Mouse (Mus musculus) CH12.LX (cell line): ENCODE measurements around the gene Tbc1d14.
A peak's percentile ranks its signal among the peaks of the same experiment; 100 is the strongest.

Experiments used
- CTCF ChIP-seq, 2 experiments: IDR thresholded peaks in 1 of 2; conservative IDR thresholded peaks in 1 of 2; 2 replicates each; pipeline ENCODE4 v1.5.1; 2011 to 2012; ENCODE audit warnings: low read depth in 2 of 2, low read length in 2 of 2, improper control_type of control experiment in 1 of 2, inconsistent platforms in 1 of 2, mild to moderate bottlenecking in 1 of 2, moderate library complexity in 1 of 2
- MXI1 ChIP-seq: IDR thresholded peaks from 2 replicates; pipeline ENCODE4 v1.6.1; 2011; ENCODE audit warnings: mild to moderate bottlenecking, low read depth, low read length, improper control_type of control experiment
- RAD21 ChIP-seq: IDR thresholded peaks from 2 replicates; pipeline ENCODE4 v1.6.1; 2011; ENCODE audit warnings: low read depth, mild to moderate bottlenecking, low read length, improper control_type of control experiment, moderate library complexity
- RCOR1 ChIP-seq: conservative IDR thresholded peaks from 2 replicates; pipeline ENCODE4 v1.6.1; 2012; ENCODE audit warnings: low read depth, mild to moderate bottlenecking, inconsistent platforms, low read length, improper control_type of control experiment
- SMC3 ChIP-seq: IDR thresholded peaks from 2 replicates; pipeline ENCODE4 v1.6.1; 2011; ENCODE audit warnings: low read depth, low read length, improper control_type of control experiment
- ZMIZ1 ChIP-seq: IDR thresholded peaks from 2 replicates; pipeline ENCODE4 v1.6.1; 2012; ENCODE audit warnings: low read depth, mild to moderate bottlenecking, inconsistent platforms, low read length, improper control_type of control experiment

DNA sequence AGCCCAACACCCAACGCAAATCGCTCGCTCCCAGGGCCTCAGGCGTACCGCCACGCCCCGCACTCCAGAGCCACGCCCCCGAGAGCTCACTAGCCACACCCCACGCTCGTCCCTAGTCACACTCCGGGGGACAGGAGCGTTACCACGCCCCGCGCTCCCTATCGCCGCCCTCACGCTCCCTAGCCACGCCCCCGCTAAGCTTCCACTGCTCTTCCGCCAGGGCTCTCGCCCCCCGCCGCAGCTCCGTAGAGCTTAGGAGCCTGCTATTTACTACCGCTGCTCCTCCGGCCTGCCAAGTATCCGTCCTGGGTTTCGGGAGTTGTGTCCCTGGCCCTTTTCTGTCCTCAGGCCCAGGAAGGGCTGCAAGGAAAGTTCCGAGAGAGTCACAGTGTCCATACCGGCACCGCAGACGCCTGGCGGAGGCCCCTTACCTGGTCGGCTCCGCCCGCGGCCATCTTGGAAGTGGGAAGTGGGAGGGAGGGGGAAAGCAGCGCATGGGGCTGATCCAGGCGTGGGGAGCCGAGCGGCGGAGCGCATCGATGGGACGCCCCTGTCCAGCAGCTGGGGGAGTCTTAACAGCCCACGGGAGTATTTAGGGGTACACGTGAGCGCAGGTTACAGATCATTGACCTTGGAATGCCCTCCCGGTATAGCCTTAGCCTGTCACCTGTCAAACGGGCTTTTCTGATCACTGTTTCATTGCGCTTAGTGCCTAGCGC, 11.0 kb downstream of the Tbc1d14 start:
- TF ChIP-seq RAD21 (no peak; the same call in 1 of the 2 replicates), ZMIZ1 (no peak; the same call in none of the 2 replicates), MXI1 (peak; percentile 49; the same call in 1 of the 2 replicates), RCOR1 (no peak; the same call in 1 of the 2 replicates), SMC3 (peak; percentile 27; the same call in 1 of the 2 replicates), CTCF (conservative IDR thresholded peaks at IDR 0.05 in 1 of 2, IDR thresholded peaks at IDR 0.05 in 1 of 2; ENCODE audit: low read depth in 2 of 2, low read length in 2 of 2) (no peak)
